Mouse (Mus musculus): ENCODE measurements around the gene Scpep1. TPM values are rescaled to one million over a fixed set of nuclear protein-coding genes. Genes with fewer than 3 reads are reported as not detected.

The Scpep1 gene
- total RNA-seq, 1 experiment, result 140 TPM

GRCm38 (mm10) chr11:88905621-88906020 is 49.6 kb downstream of the Scpep1 start:
- TF ChIP-seq ZC3H11A (IDR thresholded peaks at IDR 0.05; ENCODE audit: borderline replicate concordance, low read depth, low read length) (no peak), ZNF384 (IDR thresholded peaks at IDR 0.05; ENCODE audit: low read depth, low read length) (no peak), HCFC1 (IDR thresholded peaks at IDR 0.05; ENCODE audit: borderline replicate concordance, insufficient read depth, low read length) (no peak), MAFK (IDR thresholded peaks at IDR 0.05; ENCODE audit: insufficient read depth, low read depth, low read length) (no peak), CHD2 (IDR thresholded peaks at IDR 0.05; ENCODE audit: low read depth, low read length) (no peak)
- H3K4me1 ChIP-seq (ENCODE audit: control insufficient read depth in 2 of 2, insufficient read depth in 2 of 2, low read length in 2 of 2, poor library complexity in 1 of 2), result peaks cover 3% of the 10 kb centered on the region in 2 experiments; a peak in 2 of 4 replicates
- no peaks in the 10 kb centered on the region for H3K9me3 ChIP-seq (ENCODE audit: control insufficient read depth, insufficient read depth, low read depth, low read length)
- no peak overlapping the region for H3K27ac ChIP-seq (ENCODE audit: insufficient read depth, low read depth, low read length, poor library complexity, severe bottlenecking)
- DNase-seq (ENCODE audit: low read depth, low spot score), result peak; percentile 64
- no peak overlapping the region for H3K9ac ChIP-seq (ENCODE audit: insufficient read depth, low read depth, low read length, poor library complexity, severe bottlenecking)
- no peaks in the 10 kb centered on the region for H3K36me3 ChIP-seq (ENCODE audit: control insufficient read depth, insufficient read depth, low read length, poor library complexity, severe bottlenecking)
- in situ Hi-C loops (cut with MboI; ENCODE audit: low sequenced_read_pairs in 2 of 2, unreplicated experiment in 2 of 2), result no loop called here
- no peak overlapping the region for H3K4me3 ChIP-seq (ENCODE audit: insufficient read depth in 1 of 2, low read depth in 1 of 2, low read length in 2 of 2, poor library complexity in 1 of 2, severe bottlenecking in 1 of 2)

GRCm38 (mm10) chr11:88904080-88904479 is 51.2 kb downstream of the Scpep1 start:
- DNase-seq (ENCODE audit: low read depth, low spot score), result no peak
- Histone ChIP-seq H3K36me3 (ENCODE audit: control insufficient read depth, insufficient read depth, low read length, poor library complexity, severe bottlenecking) (no peaks in the 10 kb centered on the region), H3K9me3 (ENCODE audit: control insufficient read depth, insufficient read depth, low read depth, low read length) (no peaks in the 10 kb centered on the region), H3K9ac (ENCODE audit: insufficient read depth, low read depth, low read length, poor library complexity, severe bottlenecking) (no peak overlapping the region), H3K27ac (ENCODE audit: insufficient read depth, low read depth, low read length, poor library complexity, severe bottlenecking) (no peak overlapping the region), H3K4me1 (ENCODE audit: control insufficient read depth in 2 of 2, insufficient read depth in 2 of 2, low read length in 2 of 2, poor library complexity in 1 of 2) (peaks cover 0 to 3% of the 10 kb centered on the region in 2 experiments; a peak in 1 of 4 replicates), H3K4me3 (ENCODE audit: insufficient read depth in 1 of 2, low read depth in 1 of 2, low read length in 2 of 2, poor library complexity in 1 of 2, severe bottlenecking in 1 of 2) (no peak overlapping the region)
- in situ Hi-C loops (cut with MboI; ENCODE audit: low sequenced_read_pairs in 2 of 2, unreplicated experiment in 2 of 2), result no loop called here
- no peak for TF ChIP-seq CHD2 (IDR thresholded peaks at IDR 0.05; ENCODE audit: low read depth, low read length)
- no peak for TF ChIP-seq MAFK (IDR thresholded peaks at IDR 0.05; ENCODE audit: insufficient read depth, low read depth, low read length)
- TF ChIP-seq ZNF384 (IDR thresholded peaks at IDR 0.05; ENCODE audit: low read depth, low read length), result no peak
- TF ChIP-seq ZC3H11A (IDR thresholded peaks at IDR 0.05; ENCODE audit: borderline replicate concordance, low read depth, low read length), result no peak
- no peak for TF ChIP-seq HCFC1 (IDR thresholded peaks at IDR 0.05; ENCODE audit: borderline replicate concordance, insufficient read depth, low read length)

GRCm38 (mm10) chr11:88902762-88903161 is 52.5 kb downstream of the Scpep1 start:
- Histone ChIP-seq H3K9ac (ENCODE audit: insufficient read depth, low read depth, low read length, poor library complexity, severe bottlenecking) (0 out of 2 replicates have a peak overlapping the region, but pooled peaks have one; percentile 11), H3K4me3 (ENCODE audit: insufficient read depth in 1 of 2, low read depth in 1 of 2, low read length in 2 of 2, poor library complexity in 1 of 2, severe bottlenecking in 1 of 2) (no peak overlapping the region), H3K36me3 (ENCODE audit: control insufficient read depth, insufficient read depth, low read length, poor library complexity, severe bottlenecking) (no peaks in the 10 kb centered on the region), H3K27ac (ENCODE audit: insufficient read depth, low read depth, low read length, poor library complexity, severe bottlenecking) (no peak overlapping the region), H3K4me1 (ENCODE audit: control insufficient read depth in 2 of 2, insufficient read depth in 2 of 2, low read length in 2 of 2, poor library complexity in 1 of 2) (peaks cover 2 to 3% of the 10 kb centered on the region in 2 experiments; a peak in 2 of 4 replicates), H3K9me3 (ENCODE audit: control insufficient read depth, insufficient read depth, low read depth, low read length) (no peaks in the 10 kb centered on the region)
- TF ChIP-seq MAFK (IDR thresholded peaks at IDR 0.05; ENCODE audit: insufficient read depth, low read depth, low read length) (no peak), CHD2 (IDR thresholded peaks at IDR 0.05; ENCODE audit: low read depth, low read length) (no peak), ZC3H11A (IDR thresholded peaks at IDR 0.05; ENCODE audit: borderline replicate concordance, low read depth, low read length) (no peak), HCFC1 (IDR thresholded peaks at IDR 0.05; ENCODE audit: borderline replicate concordance, insufficient read depth, low read length) (no peak), ZNF384 (IDR thresholded peaks at IDR 0.05; ENCODE audit: low read depth, low read length) (no peak)
- in situ Hi-C loops (cut with MboI; ENCODE audit: low sequenced_read_pairs in 2 of 2, unreplicated experiment in 2 of 2), result no loop called here
- DNase-seq (ENCODE audit: low read depth, low spot score), result no peak

- in situ Hi-C loops (cut with MboI; ENCODE audit: low sequenced_read_pairs in 2 of 2, unreplicated experiment in 2 of 2), result no loop called here
- no peak overlapping the region for H3K9ac ChIP-seq (ENCODE audit: insufficient read depth, low read depth, low read length, poor library complexity, severe bottlenecking)
- DNase-seq (ENCODE audit: low read depth, low spot score), result no peak
- no peak overlapping the region for H3K27ac ChIP-seq (ENCODE audit: insufficient read depth, low read depth, low read length, poor library complexity, severe bottlenecking)
- peaks cover 2 to 5% of the 10 kb centered on the region in 2 experiments; a peak in 2 of 4 replicates for H3K4me1 ChIP-seq (ENCODE audit: control insufficient read depth in 2 of 2, insufficient read depth in 2 of 2, low read length in 2 of 2, poor library complexity in 1 of 2)
- H3K9me3 ChIP-seq (ENCODE audit: control insufficient read depth, insufficient read depth, low read depth, low read length), result no peaks in the 10 kb centered on the region
- H3K36me3 ChIP-seq (ENCODE audit: control insufficient read depth, insufficient read depth, low read length, poor library complexity, severe bottlenecking), result no peaks in the 10 kb centered on the region
- H3K4me3 ChIP-seq (ENCODE audit: insufficient read depth in 1 of 2, low read depth in 1 of 2, low read length in 2 of 2, poor library complexity in 1 of 2, severe bottlenecking in 1 of 2), result no peak overlapping the region
- TF ChIP-seq ZC3H11A (IDR thresholded peaks at IDR 0.05; ENCODE audit: borderline replicate concordance, low read depth, low read length), result no peak
- no peak for TF ChIP-seq MAFK (IDR thresholded peaks at IDR 0.05; ENCODE audit: insufficient read depth, low read depth, low read length)
- TF ChIP-seq ZNF384 (IDR thresholded peaks at IDR 0.05; ENCODE audit: low read depth, low read length), result no peak
- no peak for TF ChIP-seq HCFC1 (IDR thresholded peaks at IDR 0.05; ENCODE audit: borderline replicate concordance, insufficient read depth, low read length)
- no peak for TF ChIP-seq CHD2 (IDR thresholded peaks at IDR 0.05; ENCODE audit: low read depth, low read length)
These were observed 53.9 kb downstream of the Scpep1 start for GRCm38 (mm10) chr11:88901341-88901802.

Measured in ES-E14 (cell line).